Mouse (Mus musculus) cortical plate, adult 2 months (tissue): ENCODE measurements at regions not wholly inside any gene's neighbourhood (a gene's known extent, or its start where the extent isn't known, plus 50 kb on each side); places are given as distances from the start of the nearest gene placed in this dataset.

ENCODE experiments used
- CTCF ChIP-seq: fragments of 200-500 bp; IDR thresholded peaks from 2 replicates; pipeline ENCODE4 v1.5.1; 2011; ENCODE audit warnings: mild to moderate bottlenecking, control low read depth, low read length; ENCODE audit not compliant: insufficient read depth; ENCODE audit errors: extremely low read depth
- POLR2A ChIP-seq: fragments of 200-500 bp; IDR thresholded peaks from 2 replicates; pipeline ENCODE4 v1.6.1; 2011; ENCODE audit warnings: mild to moderate bottlenecking, low read length, control low read depth; ENCODE audit not compliant: insufficient read depth; ENCODE audit errors: extremely low read depth

GRCm38 (mm10) chr13:101305063-101305462 is 463.0 kb downstream of the Pik3r1 start:
- TF ChIP-seq CTCF (no peak), POLR2A (no peak)
